Mouse (Mus musculus): Measurements from ENCODE around the gene Insyn1.

Gene Insyn1

GRCm38 (mm10) chr9:58487851-58488801 lies at the start of gene Insyn1:
Gene Insyn1 (plus strand): TSS chr9:58488603.
- DNase-seq (ENCODE audit: low read depth in 2 of 2, low spot score in 2 of 2): no peak

GRCm38 (mm10) chr9:58438921-58439396 lies 49.4 kb upstream of the Insyn1 start:
- DNase-seq (ENCODE audit: low read depth in 2 of 2, low spot score in 2 of 2): no peak

- DNase-seq (ENCODE audit: low read depth in 2 of 2, low spot score in 2 of 2): no peak
Observed at GRCm38 (mm10) chr9:58440100-58440499, 48.3 kb upstream of the Insyn1 start.

GRCm38 (mm10) chr9:58440614-58441013 lies 47.8 kb upstream of the Insyn1 start:
- DNase-seq (ENCODE audit: low read depth in 2 of 2, low spot score in 2 of 2): no peak

GRCm38 (mm10) chr9:58441351-58442104 lies 46.9 kb upstream of the Insyn1 start:
- no peak for DNase-seq (ENCODE audit: low read depth in 2 of 2, low spot score in 2 of 2)

- no peak for DNase-seq (ENCODE audit: low read depth in 2 of 2, low spot score in 2 of 2)
Observed at GRCm38 (mm10) chr9:58442105-58443010, 46.0 kb upstream of the Insyn1 start.

- DNase-seq (ENCODE audit: low read depth in 2 of 2, low spot score in 2 of 2): no peak
Observed at GRCm38 (mm10) chr9:58443061-58443460, 45.3 kb upstream of the Insyn1 start.

- DNase-seq (ENCODE audit: low read depth in 2 of 2, low spot score in 2 of 2): no peak
Observed at GRCm38 (mm10) chr9:58446829-58447228, 41.6 kb upstream of the Insyn1 start.

- no peak for DNase-seq (ENCODE audit: low read depth in 2 of 2, low spot score in 2 of 2)
Observed at GRCm38 (mm10) chr9:58447997-58448595, 40.3 kb upstream of the Insyn1 start.

GRCm38 (mm10) chr9:58449526-58449925 lies 38.9 kb upstream of the Insyn1 start:
- DNase-seq (ENCODE audit: low read depth in 2 of 2, low spot score in 2 of 2): no peak

GRCm38 (mm10) chr9:58453791-58454378 lies 34.5 kb upstream of the Insyn1 start:
- no peak for DNase-seq (ENCODE audit: low read depth in 2 of 2, low spot score in 2 of 2)

- DNase-seq (ENCODE audit: low read depth in 2 of 2, low spot score in 2 of 2): no peak
Observed at GRCm38 (mm10) chr9:58454886-58455285, 33.5 kb upstream of the Insyn1 start.

- DNase-seq (ENCODE audit: low read depth in 2 of 2, low spot score in 2 of 2): no peak
Observed at GRCm38 (mm10) chr9:58455798-58456197, 32.6 kb upstream of the Insyn1 start.

GRCm38 (mm10) chr9:58457481-58457955 lies 30.9 kb upstream of the Insyn1 start:
- no peak for DNase-seq (ENCODE audit: low read depth in 2 of 2, low spot score in 2 of 2)

GRCm38 (mm10) chr9:58458341-58458740 lies 30.1 kb upstream of the Insyn1 start:
- no peak for DNase-seq (ENCODE audit: low read depth in 2 of 2, low spot score in 2 of 2)

GRCm38 (mm10) chr9:58458856-58459553 lies 29.4 kb upstream of the Insyn1 start:
- no peak for DNase-seq (ENCODE audit: low read depth in 2 of 2, low spot score in 2 of 2)

- no peak for DNase-seq (ENCODE audit: low read depth in 2 of 2, low spot score in 2 of 2)
Observed at GRCm38 (mm10) chr9:58467345-58468025, 20.9 kb upstream of the Insyn1 start.

GRCm38 (mm10) chr9:58470466-58470865 lies 17.9 kb upstream of the Insyn1 start:
- no peak for DNase-seq (ENCODE audit: low read depth in 2 of 2, low spot score in 2 of 2)

Data from CD8-positive naive resting alpha-beta T cell, adult 2 months (primary cell).